Mouse (Mus musculus) G1E (cell line): ENCODE measurements at regions not wholly inside any gene's neighbourhood (a gene's known extent, or its start where the extent isn't known, plus 50 kb on each side); places are given as distances from the start of the nearest gene placed in this dataset.

Source experiments
- ATAC-seq: 2 replicates; pipeline ENCODE4 v1.8.0; 2016; ENCODE audit warnings: mild to moderate bottlenecking; ENCODE audit not compliant: insufficient number of reproducible peaks, poor library complexity, low FRiP score, severe bottlenecking; ENCODE audit errors: extremely low read depth
- DNase-seq: peaks from one replicate; pipeline ENCODE4 v3.0.0; 2012; ENCODE audit warnings: low spot score
- H3K27me3 ChIP-seq: 2 replicates; pipeline ENCODE4 v1.6.1; 2012; ENCODE audit warnings: mild to moderate bottlenecking, low read length, inconsistent platforms; ENCODE audit not compliant: insufficient read depth
- H3K36me3 ChIP-seq: replicated peaks from 2 replicates; pipeline ENCODE3; 2012; ENCODE audit warnings: mild to moderate bottlenecking, inconsistent platforms
- H3K4me1 ChIP-seq: 2 replicates; pipeline ENCODE4 v1.6.1; 2012; ENCODE audit warnings: low read depth, low read length, inconsistent platforms, mixed read lengths; ENCODE audit not compliant: insufficient read depth
- H3K4me3 ChIP-seq: 2 replicates; pipeline ENCODE4 v1.5.1; 2012; ENCODE audit warnings: low read depth, mild to moderate bottlenecking, inconsistent platforms, low read length, moderate library complexity, mixed read lengths
- H3K9me3 ChIP-seq: replicated peaks from 2 replicates; pipeline ENCODE4 v1.6.1; 2012; ENCODE audit warnings: inconsistent platforms
- CTCF ChIP-seq: IDR thresholded peaks from 2 replicates; pipeline ENCODE4 v1.5.1; 2012; ENCODE audit warnings: low read depth, low read length, inconsistent platforms, mixed read lengths
- GATA1 ChIP-seq: IDR thresholded peaks from 2 replicates; pipeline ENCODE4 v1.6.1; 2012; ENCODE audit warnings: borderline replicate concordance, low read length, inconsistent platforms, mixed read lengths
- GATA2 ChIP-seq: IDR thresholded peaks from 2 replicates; pipeline ENCODE4 v1.6.1; 2012; ENCODE audit warnings: low read depth, low read length, inconsistent platforms, borderline replicate concordance
- POLR2AphosphoS5 ChIP-seq: IDR thresholded peaks from 2 replicates; pipeline ENCODE4 v1.6.1; 2012; ENCODE audit warnings: low read depth, low read length, inconsistent platforms; ENCODE audit not compliant: insufficient replicate concordance
- TAL1 ChIP-seq: conservative IDR thresholded peaks from 2 replicates; pipeline ENCODE4 v1.6.1; 2012; ENCODE audit warnings: low read depth, low read length, inconsistent platforms, mixed read lengths

DNA sequence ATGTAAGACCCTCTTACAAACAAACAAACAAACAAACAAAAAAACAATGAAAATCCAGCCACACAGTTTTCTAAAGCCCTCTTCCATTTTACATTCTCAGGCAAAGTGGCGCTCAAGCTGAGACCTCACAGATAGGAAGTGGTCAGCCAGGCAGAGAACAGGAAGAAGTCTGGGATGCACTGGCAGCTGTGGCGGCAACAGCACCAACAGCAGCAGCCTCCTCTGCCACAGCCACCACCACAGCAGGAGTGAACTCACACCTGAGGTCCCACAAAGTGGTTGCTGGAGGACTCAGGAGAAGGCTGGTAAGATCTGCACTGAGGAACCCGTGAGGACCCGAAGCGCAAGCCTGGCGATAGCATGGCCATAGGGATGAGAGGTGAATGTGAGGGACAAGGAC is 156.3 kb downstream of the Grm4 start:
- peaks cover 80% of the 10 kb centered on the region for H3K9me3 ChIP-seq
- DNase-seq (no peak), ATAC-seq (no peak)
- H3K4me1 ChIP-seq: no peaks in the 10 kb centered on the region
- TF ChIP-seq TAL1 (no peak), GATA2 (no peak), CTCF (no peak), POLR2AphosphoS5 (no peak), GATA1 (no peak)
- H3K36me3 ChIP-seq: no peaks in the 10 kb centered on the region
- H3K27me3 ChIP-seq: no peaks in the 10 kb centered on the region
- no peak overlapping the region for H3K4me3 ChIP-seq

GRCm38 (mm10) chr17:27364338-27364737 is 156.9 kb downstream of the Grm4 start:
- Histone ChIP-seq H3K4me3 (no peak overlapping the region), H3K4me1 (no peaks in the 10 kb centered on the region), H3K27me3 (no peaks in the 10 kb centered on the region), H3K36me3 (no peaks in the 10 kb centered on the region), H3K9me3 (peaks cover 77% of the 10 kb centered on the region)
- ATAC-seq (no peak), DNase-seq (no peak)
- TF ChIP-seq GATA2: no peak
- TF ChIP-seq POLR2AphosphoS5: no peak
- TF ChIP-seq TAL1: no peak
- TF ChIP-seq CTCF: no peak
- no peak for TF ChIP-seq GATA1

DNA sequence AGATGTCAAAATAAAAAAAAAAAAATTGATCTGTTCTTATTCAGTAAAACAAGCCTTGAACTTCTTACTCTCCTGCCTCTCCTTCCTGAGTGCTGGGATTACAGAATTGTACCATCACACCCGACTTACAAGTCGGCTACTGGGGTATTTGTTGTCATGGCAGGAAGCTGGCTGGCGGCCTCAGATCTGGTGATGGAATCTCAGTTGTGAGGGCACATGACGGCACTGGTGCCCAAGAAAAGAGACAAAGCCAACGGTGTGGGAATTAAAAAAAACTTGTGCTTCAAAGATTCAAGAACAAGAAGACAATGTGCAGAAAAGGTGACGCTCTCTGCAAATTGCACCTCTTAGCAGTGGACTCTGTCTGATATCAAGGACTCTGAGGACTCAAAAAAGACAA is 157.3 kb downstream of the Grm4 start:
- no peak for DNase-seq
- H3K9me3 ChIP-seq: peaks cover 77% of the 10 kb centered on the region
- H3K27me3 ChIP-seq: no peaks in the 10 kb centered on the region
- no peaks in the 10 kb centered on the region for H3K4me1 ChIP-seq
- TF ChIP-seq GATA2: no peak
- no peak for TF ChIP-seq CTCF
- TF ChIP-seq POLR2AphosphoS5: no peak
- no peak for TF ChIP-seq TAL1
- no peak for TF ChIP-seq GATA1
- no peaks in the 10 kb centered on the region for H3K36me3 ChIP-seq
- no peak for ATAC-seq
- no peak overlapping the region for H3K4me3 ChIP-seq

DNA sequence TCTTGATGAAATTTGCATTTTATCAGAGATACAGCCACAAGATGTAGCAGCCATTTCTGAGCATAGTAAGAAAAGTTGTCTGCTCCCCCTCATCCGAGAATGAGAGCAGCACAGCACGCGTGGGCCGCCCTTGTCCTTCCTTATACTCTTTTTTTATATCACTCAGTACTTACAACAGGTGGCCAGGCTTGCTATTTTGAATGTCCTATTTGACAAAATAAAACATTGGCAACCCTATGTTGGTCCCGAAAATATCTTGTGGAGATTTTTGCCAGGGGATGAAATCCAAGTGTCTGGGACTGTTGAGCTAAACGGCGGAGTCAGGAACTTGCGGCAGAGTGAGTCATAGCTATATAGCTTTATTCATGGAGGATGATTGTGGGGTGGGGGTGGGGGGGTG is 158.0 kb upstream of the Lemd2 start:
- TF ChIP-seq GATA1: no peak
- TF ChIP-seq CTCF: no peak
- TF ChIP-seq TAL1: no peak
- TF ChIP-seq POLR2AphosphoS5: no peak
- no peak for TF ChIP-seq GATA2
- Histone ChIP-seq H3K4me3 (no peak overlapping the region), H3K36me3 (no peaks in the 10 kb centered on the region), H3K4me1 (no peaks in the 10 kb centered on the region), H3K9me3 (peaks cover 84% of the 10 kb centered on the region), H3K27me3 (no peaks in the 10 kb centered on the region)
- DNase-seq: no peak
- no peak for ATAC-seq

- DNase-seq (no peak), ATAC-seq (no peak)
- peaks cover 84% of the 10 kb centered on the region for H3K9me3 ChIP-seq
- H3K4me1 ChIP-seq: no peaks in the 10 kb centered on the region
- H3K27me3 ChIP-seq: no peaks in the 10 kb centered on the region
- TF ChIP-seq GATA2 (no peak), CTCF (no peak), POLR2AphosphoS5 (no peak), GATA1 (no peak), TAL1 (no peak)
- H3K36me3 ChIP-seq: no peaks in the 10 kb centered on the region
- H3K4me3 ChIP-seq: no peak overlapping the region
Measured at GRCm38 (mm10) chr17:27361362-27361761, 157.1 kb upstream of the Lemd2 start.

DNA sequence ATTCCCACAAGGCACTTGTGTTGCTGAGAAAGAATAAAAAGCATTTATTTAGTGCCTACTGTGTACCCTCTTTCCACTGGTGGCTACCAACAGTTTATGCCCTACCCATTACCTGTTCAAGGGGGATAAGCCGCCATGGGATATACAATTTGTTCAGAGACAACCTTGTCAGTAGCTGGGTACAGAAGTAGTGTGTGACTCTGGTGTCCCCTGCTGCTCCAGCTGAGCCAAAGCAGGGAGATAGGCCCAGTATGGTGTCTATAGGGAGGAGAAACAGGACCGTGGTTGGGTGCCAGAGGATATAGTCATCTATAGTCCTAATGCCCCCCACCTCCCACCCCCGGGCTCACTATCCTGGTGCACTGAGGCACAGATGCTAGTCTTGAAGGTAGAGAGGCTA is 152.6 kb upstream of the Lemd2 start:
- DNase-seq (no peak), ATAC-seq (no peak)
- Histone ChIP-seq H3K4me1 (no peaks in the 10 kb centered on the region), H3K27me3 (no peaks in the 10 kb centered on the region), H3K9me3 (peaks cover 65% of the 10 kb centered on the region), H3K36me3 (no peaks in the 10 kb centered on the region), H3K4me3 (no peak overlapping the region)
- TF ChIP-seq GATA1 (no peak), POLR2AphosphoS5 (no peak), CTCF (no peak), GATA2 (no peak), TAL1 (no peak)

GRCm38 (mm10) chr17:27355717-27356116 is 151.4 kb upstream of the Lemd2 start:
- no peaks in the 10 kb centered on the region for H3K27me3 ChIP-seq
- no peaks in the 10 kb centered on the region for H3K4me1 ChIP-seq
- no peak for TF ChIP-seq GATA1
- no peak for TF ChIP-seq TAL1
- no peak for TF ChIP-seq GATA2
- TF ChIP-seq POLR2AphosphoS5: no peak
- no peak for TF ChIP-seq CTCF
- peaks cover 56% of the 10 kb centered on the region for H3K9me3 ChIP-seq
- no peak for DNase-seq
- H3K36me3 ChIP-seq: no peaks in the 10 kb centered on the region
- no peak for ATAC-seq
- 0 out of 2 replicates have a peak overlapping the region, but pooled peaks have one; percentile 3 for H3K4me3 ChIP-seq
